ENCODE assay signal across 19 mouse cellular contexts in genomic region chr17:78769341-78769740, GRCm38 (mm10).
"Had no signal": no experiment of that assay in that cellular context is flagged by ENCODE, and none has a peak within 500 bp of the region (broad histone marks: within the 10 kb centered on the region; RNA-seq: fewer than 3 reads in every experiment).

No protein-coding gene starts in this region.

- H3K9me3 ChIP-seq: limb, embryonic 12.5 days; liver, embryonic 13.5 days; lung, embryonic 15.5 days; midbrain, embryonic 12.5 days; neural tube, embryonic 13.5 days had no signal

- ATAC-seq: liver, postnatal 0 days; midbrain, embryonic 16.5 days had no signal

- H3K4me2 ChIP-seq: limb, embryonic 12.5 days; liver, embryonic 13.5 days; lung, embryonic 15.5 days; midbrain, embryonic 12.5 days; neural tube, embryonic 13.5 days had no signal

- H3K27me3 ChIP-seq: limb, embryonic 12.5 days; liver, embryonic 13.5 days; lung, embryonic 15.5 days; midbrain, embryonic 12.5 days; neural tube, embryonic 13.5 days had no signal

- H3K4me1 ChIP-seq: limb, embryonic 12.5 days; liver, embryonic 13.5 days; lung, embryonic 15.5 days; midbrain, embryonic 12.5 days; neural tube, embryonic 13.5 days had no signal

- DNase-seq: kidney, postnatal 36 days; layer of hippocampus, adult 9-11 months; layer of hippocampus, postnatal 36 days; liver; liver, embryonic 13.5 days; liver, postnatal 0 days; lung, postnatal 14 days; retina, postnatal 1 day; right cerebral cortex, postnatal 4 days; spleen, adult 18-20 months; thymus, adult 18-20 months; thymus, postnatal 14 days had no signal

- H3K9ac ChIP-seq: limb, embryonic 12.5 days; liver, embryonic 13.5 days; liver, postnatal 0 days; lung, embryonic 15.5 days; midbrain, embryonic 12.5 days; neural tube, embryonic 13.5 days had no signal

- H3K4me3 ChIP-seq: limb, embryonic 12.5 days; liver, embryonic 13.5 days; lung, embryonic 15.5 days; midbrain, embryonic 12.5 days; neural tube, embryonic 13.5 days had no signal

- H3K27ac ChIP-seq: kidney, postnatal 0 days; limb, embryonic 12.5 days; liver, embryonic 13.5 days; lung, embryonic 15.5 days; macrophage; midbrain, embryonic 12.5 days; neural tube, embryonic 13.5 days had no signal
